Comparison of ENCODE assay signal across 27 mouse cellular contexts in genomic region chr7:143821241-143821640, GRCm38 (mm10). TPM values are rescaled to one million over a fixed set of nuclear protein-coding genes. Genes with fewer than 3 reads are reported as not detected.
DNase-seq lines count a peak whose midpoint lies in the region; ATAC-seq and TF ChIP-seq lines count a peak whose summit lies in the region.
"Had no signal": no experiment of that assay in that cellular context is flagged by ENCODE, and none has a peak within 500 bp of the region (broad histone marks: within the 10 kb centered on the region; RNA-seq: fewer than 3 reads in every experiment).

No protein-coding gene starts in this region.

- no peak overlapping the region for H3K4me3 ChIP-seq in kidney, embryonic 15.5 days (replicated peaks)
- no peak overlapping the region for H3K4me3 ChIP-seq in neural tube, embryonic 15.5 days (replicated peaks)
- no peak overlapping the region for H3K4me3 ChIP-seq in liver, embryonic 14.5 days (ENCODE audit: insufficient read depth in 1 of 2, low read depth in 2 of 2, low read length in 2 of 2)

- H3K27ac ChIP-seq in kidney, embryonic 15.5 days: no peak overlapping the region
- no peak overlapping the region for H3K27ac ChIP-seq in neural tube, embryonic 15.5 days (replicated peaks)
- H3K27ac ChIP-seq in liver, embryonic 14.5 days: no peak overlapping the region
- H3K27ac ChIP-seq: hindbrain, embryonic 15.5 days; lung, embryonic 15.5 days; macrophage; stomach, postnatal 0 days had no signal

- TF ChIP-seq EP300 in liver, embryonic 14.5 days (IDR thresholded peaks at IDR 0.05; ENCODE audit: low read depth): no peak

- H3K4me2 ChIP-seq in kidney, embryonic 15.5 days: peak overlapping the region; percentile 75; the same call in 1 of the 2 replicates
- H3K4me2 ChIP-seq in neural tube, embryonic 15.5 days: peak overlapping the region; percentile 82; the same call in 1 of the 2 replicates
- peak overlapping the region; percentile 80 for H3K4me2 ChIP-seq in liver, embryonic 14.5 days (ENCODE audit: low read depth)

- H3K4me1 ChIP-seq in kidney, embryonic 15.5 days: peaks cover 20% of the 10 kb centered on the region
- H3K4me1 ChIP-seq in neural tube, embryonic 15.5 days: peaks cover 17% of the 10 kb centered on the region
- H3K4me1 ChIP-seq in liver, embryonic 14.5 days (replicated peaks; ENCODE audit: control insufficient read depth in 2 of 2, insufficient read depth in 2 of 2, low read length in 1 of 2): peaks cover 5 to 20% of the 10 kb centered on the region in 2 experiments

- no peaks in the 10 kb centered on the region for H3K9me3 ChIP-seq in kidney, embryonic 15.5 days (replicated peaks)
- no peaks in the 10 kb centered on the region for H3K9me3 ChIP-seq in neural tube, embryonic 15.5 days (replicated peaks)
- no peaks in the 10 kb centered on the region for H3K9me3 ChIP-seq in liver, embryonic 14.5 days (ENCODE audit: control insufficient read depth, low read length)
- H3K9me3 ChIP-seq: heart, embryonic 12.5 days; hindbrain, embryonic 15.5 days; lung, embryonic 15.5 days had no signal

- H3K9ac ChIP-seq in kidney, embryonic 15.5 days: no peak overlapping the region
- no peak overlapping the region for H3K9ac ChIP-seq in neural tube, embryonic 15.5 days (replicated peaks)
- no peak overlapping the region for H3K9ac ChIP-seq in liver, embryonic 14.5 days (replicated peaks)

- 76% methylated on average over 2 of the region's 2 CpGs for WGBS in kidney, embryonic 15.5 days
- 90% methylated on average over 2 of the region's 2 CpGs for WGBS in neural tube, embryonic 15.5 days
- WGBS in liver, embryonic 14.5 days (ENCODE audit: insufficient replicate concordance): 61% methylated on average over 2 of the region's 2 CpGs

- no peak for TF ChIP-seq CTCF in liver, embryonic 14.5 days (IDR thresholded peaks at IDR 0.05; ENCODE audit: low read depth)

- H3K27me3 ChIP-seq in kidney, embryonic 15.5 days: no peaks in the 10 kb centered on the region
- no peaks in the 10 kb centered on the region for H3K27me3 ChIP-seq in neural tube, embryonic 15.5 days (replicated peaks)
- H3K27me3 ChIP-seq in liver, embryonic 14.5 days (ENCODE audit: control insufficient read depth, insufficient read depth, low read length): no peaks in the 10 kb centered on the region
- H3K27me3 ChIP-seq: heart, embryonic 12.5 days; hindbrain, embryonic 15.5 days; lung, embryonic 15.5 days had no signal

- no peak for ATAC-seq in kidney, embryonic 15.5 days (replicated peaks; ENCODE audit: low FRiP score)
- ATAC-seq in neural tube, embryonic 15.5 days (ENCODE audit: low FRiP score): no peak
- ATAC-seq in liver, embryonic 14.5 days (ENCODE audit: insufficient read depth): no peak
- ATAC-seq: midbrain, embryonic 16.5 days had no signal

- no peak for DNase-seq in kidney, postnatal 4 days
- DNase-seq in neural tube, embryonic 10.5 days (ENCODE audit: extremely low spot score, low spot score): no peak
- DNase-seq in liver, embryonic 14.5 days (ENCODE audit: low read depth in 3 of 3, low spot score in 3 of 3): no peak
- DNase-seq in urinary bladder, postnatal 14 days (ENCODE audit: low spot score): no peak
- DNase-seq in gastrocnemius, adult 18-20 months (ENCODE audit: low spot score): no peak
- DNase-seq: cerebellum, adult 18-20 months; cerebellum, postnatal 25 days; embryo, embryonic 11 days; gastrocnemius, adult 2 months had no signal

- peaks cover 25% of the 10 kb centered on the region for H3K36me3 ChIP-seq in kidney, embryonic 15.5 days
- peaks cover 17% of the 10 kb centered on the region for H3K36me3 ChIP-seq in neural tube, embryonic 15.5 days
- no peaks in the 10 kb centered on the region for H3K36me3 ChIP-seq in liver, embryonic 14.5 days (replicated peaks; ENCODE audit: control insufficient read depth, insufficient read depth, low read depth)

RNA-seq across cellular contexts. Expression of gene Nadsyn1, which starts 1.4 kb away (rescaled TPM):
- polyA plus RNA-seq in kidney, embryonic 15.5 days (2015; fragmentation: Nextera tagmentation; extraction: Ambion mirVana): 9.0 and 10.4 TPM in 2 replicates
- 5.5 and 7.7 TPM in 2 replicates for polyA plus RNA-seq in neural tube, embryonic 15.5 days (2015; fragmentation: Nextera tagmentation; extraction: Ambion mirVana)
- polyA plus RNA-seq in liver, embryonic 14.5 days (2012; rRNA removed): 7.6 and 7.7 TPM in 2 replicates
- polyA plus RNA-seq in liver, embryonic 14.5 days (2014; fragmentation: Nextera tagmentation; extraction: Ambion mirVana): 6.0 and 7.1 TPM in 2 replicates
- total RNA-seq in gastrocnemius, adult 18-20 months (2021): 1 to 10 TPM; 3.0 to 3.8 TPM

RNA-seq across cellular contexts. Expression of gene Dhcr7, which starts 1.7 kb away (rescaled TPM):
- polyA plus RNA-seq in kidney, embryonic 15.5 days (2015; fragmentation: Nextera tagmentation; extraction: Ambion mirVana): 37.7 and 47.2 TPM in 2 replicates
- 49.8 and 53.8 TPM in 2 replicates for polyA plus RNA-seq in neural tube, embryonic 15.5 days (2015; fragmentation: Nextera tagmentation; extraction: Ambion mirVana)
- polyA plus RNA-seq in liver, embryonic 14.5 days (2012; rRNA removed): 58.8 and 61.2 TPM in 2 replicates
- polyA plus RNA-seq in liver, embryonic 14.5 days (2014; fragmentation: Nextera tagmentation; extraction: Ambion mirVana): 57.0 and 61.4 TPM in 2 replicates
- 1 to 10 TPM; 3.7 to 4.0 TPM for total RNA-seq in gastrocnemius, adult 18-20 months (2021)

RNA-seq across cellular contexts. Expression of gene Mrgpre, which starts 36.9 kb away (rescaled TPM):
- 1.7 and 2.0 TPM in 2 replicates for polyA plus RNA-seq in kidney, embryonic 15.5 days (2015; fragmentation: Nextera tagmentation; extraction: Ambion mirVana)
- polyA plus RNA-seq in neural tube, embryonic 15.5 days (2015; fragmentation: Nextera tagmentation; extraction: Ambion mirVana): 7.9 and 9.6 TPM in 2 replicates
- 0.28 and 0.37 TPM in 2 replicates for polyA plus RNA-seq in liver, embryonic 14.5 days (2012; rRNA removed)
- polyA plus RNA-seq in liver, embryonic 14.5 days (2014; fragmentation: Nextera tagmentation; extraction: Ambion mirVana): 0.19 and 0.23 TPM in 2 replicates
- total RNA-seq in gastrocnemius, adult 18-20 months (2021): under 1 TPM; 0.68 to 0.71 TPM

RNA-seq across cellular contexts. Expression of gene Gm498, which starts 45.4 kb away (rescaled TPM):
- polyA plus RNA-seq in kidney, embryonic 15.5 days (2015; fragmentation: Nextera tagmentation; extraction: Ambion mirVana): not detected in 2 replicates
- polyA plus RNA-seq in neural tube, embryonic 15.5 days (2015; fragmentation: Nextera tagmentation; extraction: Ambion mirVana): not detected in 2 replicates
- not detected in 2 replicates for polyA plus RNA-seq in liver, embryonic 14.5 days (2012; rRNA removed)
- not detected in 2 replicates for polyA plus RNA-seq in liver, embryonic 14.5 days (2014; fragmentation: Nextera tagmentation; extraction: Ambion mirVana)
- total RNA-seq in gastrocnemius, adult 18-20 months (2021): not detected
- total RNA-seq: adrenal gland, postnatal 4 days; gastrocnemius, adult 2 months; granulocyte monocyte progenitor cell, adult 5-6 weeks; heart, postnatal 25 days; left cerebral cortex, adult 8-10 months had no signal
- polyA plus RNA-seq: C2C12; embryonic facial prominence, embryonic 14.5 days; heart, embryonic 12.5 days; hindbrain, embryonic 15.5 days; kidney, embryonic 14.5 days; limb, embryonic 11.5 days; lung, embryonic 15.5 days; macrophage; midbrain, embryonic 16.5 days; stomach, postnatal 0 days; thymus, postnatal 0 days; urinary bladder, adult 2 months had no signal

RNA-seq across cellular contexts. Expression of gene Mrgprg, which starts 54.4 kb away (rescaled TPM):
- not detected in 2 replicates for polyA plus RNA-seq in kidney, embryonic 15.5 days (2015; fragmentation: Nextera tagmentation; extraction: Ambion mirVana)
- polyA plus RNA-seq in neural tube, embryonic 15.5 days (2015; fragmentation: Nextera tagmentation; extraction: Ambion mirVana): not detected in 2 replicates
- not detected in 2 replicates for polyA plus RNA-seq in liver, embryonic 14.5 days (2012; rRNA removed)
- polyA plus RNA-seq in liver, embryonic 14.5 days (2014; fragmentation: Nextera tagmentation; extraction: Ambion mirVana): not detected in 2 replicates
- total RNA-seq in gastrocnemius, adult 18-20 months (2021): under 1 TPM; 0.43 to 0.71 TPM
- total RNA-seq: adrenal gland, postnatal 4 days; granulocyte monocyte progenitor cell, adult 5-6 weeks; heart, postnatal 25 days; left cerebral cortex, adult 8-10 months had no signal
- polyA plus RNA-seq: C2C12; embryonic facial prominence, embryonic 14.5 days; heart, embryonic 12.5 days; hindbrain, embryonic 15.5 days; kidney, embryonic 14.5 days; limb, embryonic 11.5 days; lung, embryonic 15.5 days; macrophage; midbrain, embryonic 16.5 days; stomach, postnatal 0 days had no signal
